Mouse (Mus musculus) kidney, adult 9 months (tissue): Measurements from ENCODE around the gene Ring1.
"Not testable (repeated sequence)": the region's sequence is repeated elsewhere in the genome, so short reads cannot be mapped to it uniquely, and the experiment has no call there.

ENCODE experiments used
- DNase-seq: peaks from one replicate; pipeline ENCODE4 v3.0.0; 2022

Gene Ring1

GRCm38 (mm10) chr17:34028501-34029149, 4.1 kb upstream of the Ring1 start:
- peak; percentile 19 for DNase-seq

GRCm38 (mm10) chr17:34027656-34028223, 3.3 kb upstream of the Ring1 start, which contains the start of gene H2-Ke6:
H2-Ke6 (minus strand) TSS chr17:34028060.
- DNase-seq = peak; percentile 98

GRCm38 (mm10) chr17:34026917-34027655, 2.6 kb upstream of the Ring1 start:
- peak; percentile 43 for DNase-seq

- DNase-seq = peak; percentile 27
Measured at GRCm38 (mm10) chr17:34026221-34026620, 1.7 kb upstream of the Ring1 start.

- DNase-seq = peak; percentile 14
Measured at GRCm38 (mm10) chr17:34025756-34026151, 1.3 kb upstream of the Ring1 start.

GRCm38 (mm10) chr17:34024861-34025755, 628 bp upstream of the Ring1 start:
- peak; percentile 16 for DNase-seq

- DNase-seq = peak; percentile 16
Measured at GRCm38 (mm10) chr17:34023678-34024077, 802 bp downstream of the Ring1 start.

- peak; percentile 15 for DNase-seq
Measured at GRCm38 (mm10) chr17:34022987-34023386, 1.5 kb downstream of the Ring1 start.

- DNase-seq = no peak
Measured at GRCm38 (mm10) chr17:34022414-34022783, 2.1 kb downstream of the Ring1 start.

- DNase-seq = no peak
Measured at GRCm38 (mm10) chr17:34021539-34022413, 2.7 kb downstream of the Ring1 start.

GRCm38 (mm10) chr17:34013436-34013835, 11.0 kb downstream of the Ring1 start:
- DNase-seq = no peak

GRCm38 (mm10) chr17:34010156-34010555, 14.3 kb downstream of the Ring1 start:
- DNase-seq = no peak

GRCm38 (mm10) chr17:34006570-34006969, 17.9 kb downstream of the Ring1 start:
- DNase-seq = no peak

GRCm38 (mm10) chr17:34003426-34003825, 21.1 kb downstream of the Ring1 start:
- peak; percentile 44 for DNase-seq

GRCm38 (mm10) chr17:34000796-34001195, 23.7 kb downstream of the Ring1 start:
- not testable (repeated sequence) for DNase-seq

- DNase-seq = peak; percentile 97
Measured at GRCm38 (mm10) chr17:34000150-34000537, 24.3 kb downstream of the Ring1 start, which contains the start of gene H2-K1. H2-K1 (minus strand) TSS chr17:34000347.

GRCm38 (mm10) chr17:33999341-34000149, 24.9 kb downstream of the Ring1 start:
- DNase-seq = peak; percentile 51

- DNase-seq = not testable (repeated sequence)
Measured at GRCm38 (mm10) chr17:33998697-33999096, 25.8 kb downstream of the Ring1 start.

GRCm38 (mm10) chr17:33997025-33997424, 27.5 kb downstream of the Ring1 start:
- DNase-seq = not testable (repeated sequence)

- DNase-seq = no peak
Measured at GRCm38 (mm10) chr17:33995651-33996050, 28.8 kb downstream of the Ring1 start.

- no peak for DNase-seq
Measured at GRCm38 (mm10) chr17:33994959-33995358, 29.5 kb downstream of the Ring1 start.
